Mouse (Mus musculus): ENCODE results near the gene Btbd19. TPM values are rescaled to one million over a fixed set of nuclear protein-coding genes. Genes with fewer than 3 reads are reported as not detected.

Btbd19 gene
- 5.5 and 5.9 TPM in 2 replicates for polyA plus RNA-seq (2016; fragmentation: Nextera tagmentation; extraction: Ambion mirVana)

- DNase-seq (ENCODE audit: low spot score): no peak
- peak within 1 kb of the TSS; percentile 4; the same call in 1 of the 2 replicates for H3K4me3 ChIP-seq
- H3K27ac ChIP-seq: peak within 1 kb of the TSS; percentile 78
- peaks cover 19% of the 10 kb centered on the region for H3K36me3 ChIP-seq
- peaks cover 3% of the 10 kb centered on the region; the same call in 1 of the 2 replicates for H3K27me3 ChIP-seq (ENCODE audit: low read depth, poor library complexity, severe bottlenecking)
- peaks cover 37% of the 10 kb centered on the region for H3K4me1 ChIP-seq
- WGBS: 35% methylated on average over 8 of the region's 8 CpGs
- no peaks in the 10 kb centered on the region for H3K9me3 ChIP-seq (replicated peaks)
Observed at GRCm38 (mm10) chr4:117125348-117125909, at the start of gene Btbd19. Gene Btbd19 (minus strand): TSS chr4:117125725.

GRCm38 (mm10) chr4:117169936-117170335 is 44.4 kb upstream of the Btbd19 start:
- Histone ChIP-seq H3K4me1 (no peaks in the 10 kb centered on the region), H3K27me3 (ENCODE audit: low read depth, poor library complexity, severe bottlenecking) (no peaks in the 10 kb centered on the region), H3K27ac (no peak overlapping the region), H3K36me3 (peaks cover 100% of the 10 kb centered on the region), H3K4me3 (no peak overlapping the region), H3K9me3 (replicated peaks) (no peaks in the 10 kb centered on the region)
- DNase-seq (ENCODE audit: low spot score): no peak
- WGBS: 93% methylated on average over 5 of the region's 5 CpGs

GRCm38 (mm10) chr4:117161183-117161582 is 35.7 kb upstream of the Btbd19 start:
- H3K27me3 ChIP-seq (ENCODE audit: low read depth, poor library complexity, severe bottlenecking): no peaks in the 10 kb centered on the region
- no peaks in the 10 kb centered on the region for H3K9me3 ChIP-seq (replicated peaks)
- no peaks in the 10 kb centered on the region for H3K4me1 ChIP-seq
- 69% methylated on average over 4 of the region's 4 CpGs for WGBS
- H3K4me3 ChIP-seq: no peak overlapping the region
- H3K36me3 ChIP-seq: peaks cover 78% of the 10 kb centered on the region
- no peak for DNase-seq (ENCODE audit: low spot score)
- H3K27ac ChIP-seq: no peak overlapping the region

- Histone ChIP-seq H3K36me3 (peaks cover 69% of the 10 kb centered on the region), H3K4me3 (no peak overlapping the region), H3K27ac (no peak overlapping the region), H3K9me3 (replicated peaks) (no peaks in the 10 kb centered on the region), H3K4me1 (peaks cover 2% of the 10 kb centered on the region; the same call in 1 of the 2 replicates), H3K27me3 (ENCODE audit: low read depth, poor library complexity, severe bottlenecking) (no peaks in the 10 kb centered on the region)
- DNase-seq (ENCODE audit: low spot score): no peak
- 83% methylated on average over 10 of the region's 10 CpGs for WGBS
Observed at GRCm38 (mm10) chr4:117159666-117160065, 34.1 kb upstream of the Btbd19 start.

GRCm38 (mm10) chr4:117156372-117156771 is 30.8 kb upstream of the Btbd19 start:
- H3K9me3 ChIP-seq (replicated peaks): no peaks in the 10 kb centered on the region
- 34% methylated on average over 6 of the region's 6 CpGs for WGBS
- H3K4me3 ChIP-seq: peak overlapping the region; percentile 94
- H3K27me3 ChIP-seq (ENCODE audit: low read depth, poor library complexity, severe bottlenecking): no peaks in the 10 kb centered on the region
- H3K27ac ChIP-seq: peak overlapping the region; percentile 99
- H3K4me1 ChIP-seq: peaks cover 22% of the 10 kb centered on the region
- no peak for DNase-seq (ENCODE audit: low spot score)
- H3K36me3 ChIP-seq: peaks cover 68% of the 10 kb centered on the region

GRCm38 (mm10) chr4:117155792-117156355 is 30.3 kb upstream of the Btbd19 start, which contains the start of gene Rps8:
Gene Rps8 (minus strand): TSS chr4:117156243.
- WGBS: under 1% methylated on average over 52 of the region's 52 CpGs
- peaks cover 68% of the 10 kb centered on the region for H3K36me3 ChIP-seq

GRCm38 (mm10) chr4:117155020-117155791 is 29.7 kb upstream of the Btbd19 start:
- Histone ChIP-seq H3K27ac (peak overlapping the region; percentile 99), H3K4me3 (peak overlapping the region; percentile 94), H3K36me3 (peaks cover 68% of the 10 kb centered on the region), H3K4me1 (peaks cover 22% of the 10 kb centered on the region), H3K9me3 (replicated peaks) (no peaks in the 10 kb centered on the region), H3K27me3 (ENCODE audit: low read depth, poor library complexity, severe bottlenecking) (no peaks in the 10 kb centered on the region)
- WGBS: 2% methylated on average over 44 of the region's 44 CpGs
- DNase-seq (ENCODE audit: low spot score): no peak

More at GRCm38 (mm10) chr4:117155792-117156355, 30.3 kb upstream of the Btbd19 start, which contains the start of gene Rps8:
- Histone ChIP-seq H3K9me3 (replicated peaks) (no peaks in the 10 kb centered on the region), H3K27ac (peak within 1 kb of the TSS; percentile 99), H3K4me3 (peak within 1 kb of the TSS; percentile 94), H3K4me1 (peaks cover 22% of the 10 kb centered on the region), H3K27me3 (ENCODE audit: low read depth, poor library complexity, severe bottlenecking) (no peaks in the 10 kb centered on the region)
- peak; percentile 92 for DNase-seq (ENCODE audit: low spot score)

- H3K4me1 ChIP-seq: peaks cover 22% of the 10 kb centered on the region
- WGBS: 91% methylated on average over 5 of the region's 5 CpGs
- no peak overlapping the region for H3K4me3 ChIP-seq
- peaks cover 72% of the 10 kb centered on the region for H3K36me3 ChIP-seq
- no peaks in the 10 kb centered on the region for H3K9me3 ChIP-seq (replicated peaks)
- no peaks in the 10 kb centered on the region for H3K27me3 ChIP-seq (ENCODE audit: low read depth, poor library complexity, severe bottlenecking)
- no peak for DNase-seq (ENCODE audit: low spot score)
- H3K27ac ChIP-seq: no peak overlapping the region
Observed at GRCm38 (mm10) chr4:117152714-117153113, 27.2 kb upstream of the Btbd19 start.

GRCm38 (mm10) chr4:117151416-117151815 is 25.9 kb upstream of the Btbd19 start:
- Histone ChIP-seq H3K4me1 (peaks cover 22% of the 10 kb centered on the region), H3K27ac (no peak overlapping the region), H3K36me3 (peaks cover 72% of the 10 kb centered on the region), H3K4me3 (no peak overlapping the region), H3K27me3 (ENCODE audit: low read depth, poor library complexity, severe bottlenecking) (no peaks in the 10 kb centered on the region), H3K9me3 (replicated peaks) (no peaks in the 10 kb centered on the region)
- no peak for DNase-seq (ENCODE audit: low spot score)
- 83% methylated on average over 1 of the region's 1 CpGs for WGBS

GRCm38 (mm10) chr4:117150212-117150733 is 24.7 kb upstream of the Btbd19 start:
- Histone ChIP-seq H3K36me3 (peaks cover 72% of the 10 kb centered on the region), H3K4me1 (peaks cover 22% of the 10 kb centered on the region), H3K4me3 (no peak overlapping the region), H3K9me3 (replicated peaks) (no peaks in the 10 kb centered on the region), H3K27me3 (ENCODE audit: low read depth, poor library complexity, severe bottlenecking) (no peaks in the 10 kb centered on the region), H3K27ac (no peak overlapping the region)
- 91% methylated on average over 6 of the region's 6 CpGs for WGBS
- DNase-seq (ENCODE audit: low spot score): no peak

- Histone ChIP-seq H3K27me3 (ENCODE audit: low read depth, poor library complexity, severe bottlenecking) (no peaks in the 10 kb centered on the region), H3K4me3 (no peak overlapping the region), H3K27ac (no peak overlapping the region), H3K36me3 (peaks cover 65% of the 10 kb centered on the region), H3K9me3 (replicated peaks) (no peaks in the 10 kb centered on the region), H3K4me1 (peaks cover 20% of the 10 kb centered on the region)
- 69% methylated on average over 6 of the region's 6 CpGs for WGBS
- DNase-seq (ENCODE audit: low spot score): no peak
Observed at GRCm38 (mm10) chr4:117149291-117150211, 24.0 kb upstream of the Btbd19 start.

- Histone ChIP-seq H3K27ac (no peak overlapping the region), H3K36me3 (peaks cover 58% of the 10 kb centered on the region), H3K9me3 (replicated peaks) (no peaks in the 10 kb centered on the region), H3K4me3 (no peak overlapping the region), H3K27me3 (ENCODE audit: low read depth, poor library complexity, severe bottlenecking) (no peaks in the 10 kb centered on the region), H3K4me1 (peaks cover 12% of the 10 kb centered on the region)
- WGBS: 68% methylated on average over 24 of the region's 24 CpGs
- DNase-seq (ENCODE audit: low spot score): no peak
Observed at GRCm38 (mm10) chr4:117148815-117149214, 23.3 kb upstream of the Btbd19 start.
